In the genomic region with DNA sequence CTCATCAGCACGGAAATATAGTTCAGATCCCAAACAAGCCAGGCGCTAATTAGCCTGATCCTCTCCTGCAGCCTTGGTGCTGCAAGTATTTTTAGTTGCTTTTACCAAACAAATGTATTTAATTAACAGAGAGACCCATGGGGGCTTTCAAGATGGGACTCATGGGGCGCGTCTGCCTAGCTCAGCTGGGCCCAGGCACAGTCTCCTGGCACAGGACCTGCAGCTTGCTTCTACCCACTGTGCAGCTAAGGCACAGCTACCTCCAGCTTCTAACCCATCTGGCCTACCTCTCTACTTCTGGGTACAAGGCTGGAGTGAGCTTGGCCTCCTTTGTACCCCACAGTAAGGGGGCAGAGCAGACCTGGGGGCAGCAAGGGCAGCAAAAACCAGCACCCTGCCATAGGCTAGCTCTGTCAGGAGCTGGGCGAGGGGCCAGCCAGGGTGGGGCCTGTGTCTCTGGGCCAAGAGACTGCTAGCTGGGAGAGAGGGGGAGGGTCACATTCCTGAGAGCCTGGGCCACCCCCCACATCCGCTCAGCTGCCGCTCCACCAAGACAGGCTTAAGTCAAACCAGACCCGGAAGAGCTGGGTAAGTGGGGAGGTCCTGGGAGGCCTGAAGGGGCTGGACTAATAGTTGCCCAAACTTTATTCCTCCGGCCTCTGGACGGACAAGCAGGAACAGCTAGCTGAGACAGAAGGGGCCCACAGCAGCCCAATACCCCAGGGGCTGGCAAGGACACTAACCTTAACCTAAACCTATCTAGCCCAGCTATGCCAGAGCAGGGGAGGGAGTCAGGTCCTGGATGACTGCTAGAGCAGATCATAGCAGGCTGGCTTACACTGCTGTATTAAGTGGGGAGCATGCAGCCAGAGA, we compare ENCODE assay signal across 7 mouse cellular contexts. TPM values are rescaled to one million over a fixed set of nuclear protein-coding genes. Genes with fewer than 3 reads are reported as not detected.
DNase-seq lines count a peak whose midpoint lies in the region; ATAC-seq and TF ChIP-seq lines count a peak whose summit lies in the region.

No protein-coding gene starts in this region.

- H3K4me1 ChIP-seq in ES-Bruce4 (ENCODE audit: control insufficient read depth, insufficient read depth, low read length), result no peaks in the 10 kb centered on the region
- no peaks in the 10 kb centered on the region; the same call in 1 of the 2 replicates for H3K4me1 ChIP-seq in hindbrain, embryonic 11.5 days (replicated peaks; ENCODE audit: control insufficient read depth, insufficient read depth, low read length)
- peaks cover 34% of the 10 kb centered on the region for H3K4me1 ChIP-seq in limb, embryonic 12.5 days (replicated peaks)
- H3K4me1 ChIP-seq in midbrain, embryonic 14.5 days (ENCODE audit: control insufficient read depth, insufficient read depth, low read length), result 0 out of 2 replicates have a peak, but pooled peaks cover 4% of the 10 kb centered on the region
- peaks cover 16% of the 10 kb centered on the region for H3K4me1 ChIP-seq in thymus, adult 2 months (replicated peaks; ENCODE audit: control insufficient read depth, insufficient read depth, low read length)

- no peak overlapping the region for H3K9ac ChIP-seq in ES-Bruce4 (ENCODE audit: low read depth, poor library complexity, severe bottlenecking)
- H3K9ac ChIP-seq in hindbrain, embryonic 11.5 days (ENCODE audit: low read depth, low read length), result no peak overlapping the region
- H3K9ac ChIP-seq in limb, embryonic 12.5 days (replicated peaks), result peak overlapping the region; percentile 12
- H3K9ac ChIP-seq in midbrain, embryonic 14.5 days (replicated peaks; ENCODE audit: low read length), result no peak overlapping the region

- 0 out of 2 replicates have a peak, but pooled peaks have one; percentile 9 for TF ChIP-seq EP300 in ES-Bruce4 (IDR thresholded peaks at IDR 0.05; ENCODE audit: insufficient read depth, low read depth, low read length)

- no peak overlapping the region for H3K27ac ChIP-seq in ES-Bruce4 (ENCODE audit: insufficient read depth, low read length)
- 0 out of 2 replicates have a peak overlapping the region, but pooled peaks have one; percentile 10 for H3K27ac ChIP-seq in hindbrain, embryonic 11.5 days (ENCODE audit: low read depth, low read length)
- H3K27ac ChIP-seq in limb, embryonic 12.5 days, result peak overlapping the region; percentile 93
- H3K27ac ChIP-seq in midbrain, embryonic 14.5 days (replicated peaks; ENCODE audit: low read depth, low read length), result peak overlapping the region; percentile 37; the same call in 1 of the 2 replicates
- H3K27ac ChIP-seq in thymus, adult 2 months (ENCODE audit: control insufficient read depth, insufficient read depth, low read length), result peak overlapping the region; percentile 63

- 49% methylated on average over 10 of the region's 10 CpGs for WGBS in hindbrain, embryonic 11.5 days
- WGBS in limb, embryonic 12.5 days, result 11% methylated on average over 10 of the region's 10 CpGs
- WGBS in midbrain, embryonic 14.5 days, result 40% methylated on average over 10 of the region's 10 CpGs
- 76% methylated on average over 10 of the region's 10 CpGs for WGBS in thymus, adult 2 months

- no peak overlapping the region for H3K4me2 ChIP-seq in hindbrain, embryonic 11.5 days (replicated peaks; ENCODE audit: low read depth, low read length)
- H3K4me2 ChIP-seq in limb, embryonic 12.5 days, result peak overlapping the region; percentile 39
- H3K4me2 ChIP-seq in midbrain, embryonic 14.5 days (ENCODE audit: low read length), result no peak overlapping the region

- peaks cover 21% of the 10 kb centered on the region for H3K36me3 ChIP-seq in ES-Bruce4 (ENCODE audit: control insufficient read depth, insufficient read depth, low read length, poor library complexity, severe bottlenecking)
- H3K36me3 ChIP-seq in hindbrain, embryonic 11.5 days (ENCODE audit: control insufficient read depth, insufficient read depth, low read length), result peaks cover 15% of the 10 kb centered on the region
- peaks cover 79% of the 10 kb centered on the region for H3K36me3 ChIP-seq in limb, embryonic 12.5 days
- peaks cover 83% of the 10 kb centered on the region for H3K36me3 ChIP-seq in midbrain, embryonic 14.5 days (ENCODE audit: control insufficient read depth, insufficient read depth, low read length)
- H3K36me3 ChIP-seq in thymus, adult 2 months (ENCODE audit: control insufficient read depth, insufficient read depth, low read length), result no peaks in the 10 kb centered on the region

- DNase-seq in adipocyte (ENCODE audit: low spot score), result peak; percentile 90
- DNase-seq in forelimb bud, embryonic 11.5 days (ENCODE audit: low read depth, low spot score), result peak; percentile 90
- DNase-seq in hindbrain, embryonic 11.5 days (ENCODE audit: low spot score), result peak; percentile 58
- DNase-seq in midbrain, embryonic 14.5 days, result peak; percentile 59
- DNase-seq in thymus, adult 2 months, result peak; percentile 72

- no peaks in the 10 kb centered on the region for H3K9me3 ChIP-seq in ES-Bruce4 (replicated peaks; ENCODE audit: control insufficient read depth, insufficient read depth, low read length, poor library complexity, severe bottlenecking)
- no peaks in the 10 kb centered on the region for H3K9me3 ChIP-seq in hindbrain, embryonic 11.5 days (ENCODE audit: control insufficient read depth, low read length)
- no peaks in the 10 kb centered on the region for H3K9me3 ChIP-seq in limb, embryonic 12.5 days
- H3K9me3 ChIP-seq in midbrain, embryonic 14.5 days (ENCODE audit: control insufficient read depth, low read length), result no peaks in the 10 kb centered on the region

- no peak overlapping the region for H3K4me3 ChIP-seq in ES-Bruce4 (ENCODE audit: low read depth, low read length)
- H3K4me3 ChIP-seq in hindbrain, embryonic 11.5 days (ENCODE audit: low read depth, low read length), result no peak overlapping the region
- H3K4me3 ChIP-seq in limb, embryonic 12.5 days (replicated peaks), result no peak overlapping the region
- H3K4me3 ChIP-seq in midbrain, embryonic 14.5 days (replicated peaks; ENCODE audit: low read depth, low read length), result no peak overlapping the region
- no peak overlapping the region for H3K4me3 ChIP-seq in thymus, adult 2 months (ENCODE audit: control insufficient read depth, insufficient read depth, low read length)

- 0 out of 2 replicates have a peak, but pooled peaks have one; percentile 21 for ATAC-seq in hindbrain, embryonic 11.5 days (ENCODE audit: low FRiP score)
- ATAC-seq in limb, embryonic 12.5 days (ENCODE audit: insufficient number of reproducible peaks, insufficient read depth, low FRiP score, low TSS enrichment, low read depth), result peak; percentile 91
- ATAC-seq in midbrain, embryonic 14.5 days (ENCODE audit: low FRiP score, low TSS enrichment), result no peak

- no peak for TF ChIP-seq CTCF in ES-Bruce4 (IDR thresholded peaks at IDR 0.05; ENCODE audit: low read depth, low read length)
- no peak for TF ChIP-seq CTCF in thymus, adult 2 months (IDR thresholded peaks at IDR 0.05; ENCODE audit: borderline replicate concordance, control insufficient read depth, extremely low read depth, insufficient read depth, low read length, poor library complexity)

- no peaks in the 10 kb centered on the region for H3K27me3 ChIP-seq in ES-Bruce4 (ENCODE audit: control insufficient read depth, insufficient read depth, low read length, poor library complexity, severe bottlenecking)
- no peaks in the 10 kb centered on the region for H3K27me3 ChIP-seq in hindbrain, embryonic 11.5 days (ENCODE audit: control insufficient read depth, insufficient read depth, low read length)
- H3K27me3 ChIP-seq in limb, embryonic 12.5 days, result no peaks in the 10 kb centered on the region
- H3K27me3 ChIP-seq in midbrain, embryonic 14.5 days (ENCODE audit: control insufficient read depth, insufficient read depth, low read length), result no peaks in the 10 kb centered on the region
- no peaks in the 10 kb centered on the region for H3K27me3 ChIP-seq in thymus, adult 2 months (ENCODE audit: control insufficient read depth, insufficient read depth, low read length)

- TF ChIP-seq POLR2A in ES-Bruce4 (IDR thresholded peaks at IDR 0.05; ENCODE audit: insufficient read depth, low read length), result no peak
- no peak for TF ChIP-seq POLR2A in thymus, adult 2 months (IDR thresholded peaks at IDR 0.05; ENCODE audit: control insufficient read depth, extremely low read depth, insufficient read depth, low read length, poor library complexity)

RNA-seq across cellular contexts. Expression of gene Plxna1, which starts 17.6 kb away (rescaled TPM):
- polyA plus RNA-seq in ES-Bruce4 (2011; ENCODE audit: insufficient read depth, insufficient read length, low read depth, missing spikeins), result 106 and 130 TPM in 2 replicates
- polyA plus RNA-seq in hindbrain, embryonic 11.5 days (2014; fragmentation: Nextera tagmentation; extraction: Ambion mirVana), result 28.7 and 35.6 TPM in 2 replicates
- 31.5 and 33.4 TPM in 2 replicates for polyA plus RNA-seq in limb, embryonic 12.5 days (2016; fragmentation: Nextera tagmentation; extraction: Ambion mirVana)
- 62.6 and 76.4 TPM in 2 replicates for polyA plus RNA-seq in midbrain, embryonic 14.5 days (2014; fragmentation: Nextera tagmentation; extraction: Ambion mirVana)
- 49.1 and 51.5 TPM in 2 replicates for polyA plus RNA-seq in thymus, adult 2 months (2012; rRNA removed)
